Mouse (Mus musculus): ENCODE data around the gene Htr2a.

DNA sequence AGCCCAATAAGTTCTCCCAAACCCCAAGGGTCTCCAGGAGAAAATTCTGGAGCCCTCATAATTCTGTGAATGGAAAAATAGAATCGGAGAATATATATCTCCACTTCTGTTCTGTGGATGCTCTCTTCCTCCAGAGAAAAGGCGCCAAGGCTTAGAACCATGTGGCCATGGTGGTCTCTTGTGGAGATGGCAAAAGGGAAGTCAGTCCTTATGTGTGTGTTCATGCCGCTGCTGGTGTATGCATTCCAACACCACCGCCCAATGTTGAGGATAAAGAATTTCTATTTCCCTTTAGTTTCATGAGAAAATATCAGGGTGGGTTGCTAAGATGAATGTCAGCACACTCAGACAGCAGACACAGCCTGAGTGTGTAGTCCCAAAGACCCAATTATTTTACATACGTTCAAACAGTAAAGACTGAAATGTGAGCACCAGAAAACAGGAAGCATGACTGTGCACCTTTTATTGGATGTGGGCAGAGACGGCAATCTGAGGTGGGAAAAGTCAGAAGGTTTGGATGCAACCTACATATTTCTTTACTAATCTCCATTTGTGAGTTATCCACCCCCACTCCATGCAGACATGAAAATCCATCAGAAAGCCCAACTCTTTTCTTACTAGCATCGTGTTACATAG, 37.4 kb upstream of the Htr2a start:
- no peak for TF ChIP-seq CTCF (IDR thresholded peaks at IDR 0.05; ENCODE audit: borderline replicate concordance, insufficient read depth, low read length)
- no peak for TF ChIP-seq POLR2A (IDR thresholded peaks at IDR 0.05; ENCODE audit: low read depth, low read length)
